Mouse (Mus musculus): Measurements from ENCODE around the gene Ubtf.
A peak's percentile ranks its signal among the peaks of the same experiment; 100 is the strongest.

The Ubtf gene

DNA sequence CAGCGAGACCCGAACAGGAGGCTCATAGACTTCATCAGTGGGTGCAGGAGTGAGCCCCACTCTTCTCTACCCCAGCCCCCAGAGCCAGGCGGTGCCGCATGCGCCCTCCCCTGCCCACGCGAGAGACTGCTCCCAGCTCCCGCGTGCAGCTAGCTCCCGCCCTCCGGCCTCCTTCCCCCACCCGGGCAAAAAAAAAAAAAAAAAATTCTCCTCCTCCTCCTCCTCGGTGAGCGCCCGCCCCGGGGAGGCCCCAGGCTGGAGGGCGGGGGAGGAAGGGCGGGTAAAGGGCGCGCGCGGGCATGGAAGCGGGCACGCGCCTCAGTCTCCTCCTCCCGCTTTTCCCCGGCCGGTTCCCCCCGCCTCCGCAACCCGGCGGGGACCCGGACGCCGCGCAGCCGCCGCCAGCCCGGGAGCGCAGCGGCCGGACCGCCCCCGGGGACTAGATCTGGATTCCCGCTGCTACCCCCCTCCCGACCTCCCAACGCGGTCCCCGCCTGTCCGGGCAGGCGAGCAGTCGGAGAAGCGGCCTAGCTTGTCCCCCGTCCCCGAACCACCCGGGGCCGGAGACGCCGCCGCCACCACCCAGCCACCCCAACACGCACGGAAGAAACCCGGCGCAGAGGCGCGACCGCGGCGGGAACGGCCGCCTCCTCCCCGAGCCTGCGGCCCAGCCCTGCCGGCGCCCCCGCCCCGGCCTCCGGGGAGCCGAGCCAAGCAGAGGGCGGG lies 2.8 kb downstream of the Ubtf start:
- peak; percentile 86 for DNase-seq

- peak; percentile 41 for DNase-seq
Measured at GRCm38 (mm10) chr11:102315690-102316571, 3.6 kb downstream of the Ubtf start.

- no peak for DNase-seq
Measured at GRCm38 (mm10) chr11:102314321-102314720, 5.2 kb downstream of the Ubtf start.

- DNase-seq: no peak
Measured at GRCm38 (mm10) chr11:102312586-102312985, 7.0 kb downstream of the Ubtf start.

DNA sequence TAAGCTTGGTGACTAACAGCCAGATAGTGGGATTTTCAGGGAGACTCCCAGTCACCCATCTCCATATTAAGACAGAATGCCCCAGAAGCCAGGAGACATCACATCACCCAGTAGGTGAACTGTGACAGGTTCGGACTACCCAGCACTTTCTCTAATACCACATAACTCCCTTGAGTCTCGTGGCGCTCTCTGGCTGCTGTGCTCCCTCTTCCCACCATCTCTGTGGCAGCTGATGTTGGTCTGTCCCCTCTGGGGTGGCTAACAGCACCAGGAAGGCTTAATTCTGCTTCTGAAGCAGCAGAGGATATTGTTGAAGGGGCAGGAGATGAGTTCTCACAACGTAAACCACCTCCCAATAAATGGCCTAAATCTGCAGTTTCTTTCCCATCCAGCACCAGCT lies 7.6 kb downstream of the Ubtf start:
- no peak for DNase-seq

GRCm38 (mm10) chr11:102310768-102311695 lies 8.5 kb downstream of the Ubtf start:
- no peak for DNase-seq

- DNase-seq: no peak
Measured at GRCm38 (mm10) chr11:102309821-102310617, 9.5 kb downstream of the Ubtf start.

DNA sequence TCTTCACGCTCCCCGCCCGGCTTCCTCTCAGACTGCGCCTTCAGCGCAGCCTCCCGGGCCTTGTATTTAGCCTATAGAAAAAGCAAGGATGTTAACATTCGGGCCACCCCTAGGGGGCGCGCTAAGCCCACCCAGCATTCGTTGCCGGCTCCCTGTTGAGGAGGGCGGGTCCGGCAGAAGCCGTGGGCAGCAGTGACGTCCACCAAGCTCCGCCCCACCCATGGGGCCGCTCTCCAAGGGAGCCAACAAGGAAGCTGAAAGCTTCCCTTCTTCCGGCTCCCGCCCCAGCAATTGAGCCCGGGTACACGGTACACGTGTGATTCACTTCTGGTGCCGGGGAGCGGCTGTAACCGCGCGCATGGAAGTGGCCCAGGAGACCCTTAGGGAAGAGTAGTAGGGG lies 10.6 kb downstream of the Ubtf start:
- peak; percentile 94 for DNase-seq

DNA sequence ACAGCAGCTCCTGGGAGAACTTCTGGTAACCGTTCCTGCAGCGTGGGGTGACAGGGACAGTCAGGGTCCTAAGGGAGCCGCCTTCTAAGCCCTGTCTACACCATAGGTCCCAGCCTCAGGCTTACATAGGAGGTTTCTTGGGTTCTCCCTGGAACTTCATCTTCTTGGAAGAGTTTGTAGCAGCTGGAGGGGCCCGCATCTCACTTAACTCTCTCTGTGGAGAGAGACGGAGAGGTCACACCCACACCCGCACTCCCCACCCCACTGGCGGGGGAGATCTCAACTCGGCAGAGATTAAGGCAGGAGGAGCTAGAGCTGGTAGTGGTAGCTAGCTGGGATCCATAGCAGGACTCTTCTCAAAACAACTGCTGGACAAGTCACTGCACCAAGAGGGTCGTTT lies 11.4 kb downstream of the Ubtf start:
- DNase-seq: no peak

DNA sequence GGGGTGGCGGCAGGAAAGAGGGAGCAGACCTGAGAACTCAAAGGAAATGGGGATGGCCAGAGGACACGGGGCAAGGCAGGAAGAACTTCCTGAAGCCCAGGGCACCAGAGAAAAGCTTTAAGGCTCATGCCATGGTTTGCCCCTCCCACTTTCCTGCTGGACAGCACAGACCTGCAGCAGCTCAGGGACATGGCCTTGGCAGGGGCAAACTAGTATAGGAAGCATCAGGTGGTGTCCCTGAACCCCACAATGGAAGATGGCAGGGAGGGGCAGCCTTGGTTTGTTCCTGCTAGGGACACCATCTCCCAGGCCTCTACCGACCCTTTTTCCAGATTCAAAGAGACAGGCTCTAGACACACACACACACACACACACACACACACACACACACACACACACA lies 14.2 kb downstream of the Ubtf start:
- DNase-seq: no peak

DNA sequence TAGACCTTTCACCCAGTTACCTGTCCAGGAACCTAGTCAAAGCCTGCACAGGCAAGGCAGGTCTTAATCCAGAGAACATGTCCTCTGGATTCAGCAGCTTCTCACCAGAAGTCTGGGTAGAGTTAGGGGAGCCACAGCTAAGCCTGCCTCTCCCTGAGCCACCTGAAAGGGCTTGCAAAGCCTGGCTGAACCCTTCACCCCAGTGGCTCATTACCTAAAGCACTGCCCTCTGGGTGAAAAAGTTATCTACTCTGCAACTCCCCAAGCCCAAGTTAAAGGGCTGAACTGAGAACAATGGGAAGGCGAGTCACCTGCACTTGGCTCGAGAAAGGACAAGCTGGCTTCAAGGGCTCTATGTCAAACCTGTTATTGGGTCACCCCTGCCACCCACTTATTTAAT lies 15.4 kb downstream of the Ubtf start:
- no peak for DNase-seq

- no peak for DNase-seq
Measured at GRCm38 (mm10) chr11:102299839-102300238, 19.7 kb downstream of the Ubtf start.

DNA sequence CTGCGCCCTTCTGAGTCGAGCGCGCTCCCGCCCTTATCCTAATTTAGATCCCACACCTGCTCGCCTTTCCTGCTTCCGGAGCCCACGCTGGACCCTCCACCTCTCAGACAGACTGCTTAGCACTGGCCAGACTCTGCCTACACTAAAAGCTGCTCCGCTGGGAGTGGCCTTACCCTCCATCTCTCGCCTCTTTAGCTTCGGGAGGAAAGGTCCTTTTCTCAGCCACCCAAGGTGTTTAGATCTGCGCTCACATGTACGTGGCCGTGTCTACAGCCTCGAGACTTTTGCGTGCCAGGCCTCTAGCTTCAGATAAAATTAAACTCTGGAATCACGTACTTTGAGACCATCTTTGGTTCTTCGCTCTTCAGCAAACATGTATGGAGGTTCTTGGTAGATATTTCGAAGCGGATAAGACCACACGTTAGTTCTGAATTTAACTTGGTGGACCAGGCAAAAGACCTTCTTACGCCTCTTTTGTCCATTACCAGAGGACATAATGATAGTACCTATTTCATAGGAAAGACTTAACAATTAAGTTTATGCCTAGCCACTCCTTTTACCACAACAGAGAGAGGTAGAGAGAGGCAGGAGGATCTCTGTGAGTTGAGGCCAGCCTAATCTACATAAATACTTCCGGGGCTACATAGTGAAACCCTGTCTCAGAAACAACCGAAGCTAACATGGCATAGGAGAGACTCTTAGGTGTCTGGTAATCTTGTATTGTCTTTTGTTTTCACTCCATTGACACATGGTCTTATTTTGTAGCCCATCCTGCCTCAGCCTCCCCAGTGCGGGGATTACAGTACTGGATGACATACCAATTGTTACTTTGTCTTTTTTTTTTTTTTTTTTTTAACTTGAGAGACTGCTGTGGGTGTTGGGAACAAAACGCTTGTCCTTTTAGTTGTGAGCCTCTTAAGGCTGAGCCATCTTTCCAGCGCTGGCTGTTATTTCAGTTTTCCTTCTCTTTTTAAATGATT lies 21.7 kb downstream of the Ubtf start:
- no peak for DNase-seq

DNA sequence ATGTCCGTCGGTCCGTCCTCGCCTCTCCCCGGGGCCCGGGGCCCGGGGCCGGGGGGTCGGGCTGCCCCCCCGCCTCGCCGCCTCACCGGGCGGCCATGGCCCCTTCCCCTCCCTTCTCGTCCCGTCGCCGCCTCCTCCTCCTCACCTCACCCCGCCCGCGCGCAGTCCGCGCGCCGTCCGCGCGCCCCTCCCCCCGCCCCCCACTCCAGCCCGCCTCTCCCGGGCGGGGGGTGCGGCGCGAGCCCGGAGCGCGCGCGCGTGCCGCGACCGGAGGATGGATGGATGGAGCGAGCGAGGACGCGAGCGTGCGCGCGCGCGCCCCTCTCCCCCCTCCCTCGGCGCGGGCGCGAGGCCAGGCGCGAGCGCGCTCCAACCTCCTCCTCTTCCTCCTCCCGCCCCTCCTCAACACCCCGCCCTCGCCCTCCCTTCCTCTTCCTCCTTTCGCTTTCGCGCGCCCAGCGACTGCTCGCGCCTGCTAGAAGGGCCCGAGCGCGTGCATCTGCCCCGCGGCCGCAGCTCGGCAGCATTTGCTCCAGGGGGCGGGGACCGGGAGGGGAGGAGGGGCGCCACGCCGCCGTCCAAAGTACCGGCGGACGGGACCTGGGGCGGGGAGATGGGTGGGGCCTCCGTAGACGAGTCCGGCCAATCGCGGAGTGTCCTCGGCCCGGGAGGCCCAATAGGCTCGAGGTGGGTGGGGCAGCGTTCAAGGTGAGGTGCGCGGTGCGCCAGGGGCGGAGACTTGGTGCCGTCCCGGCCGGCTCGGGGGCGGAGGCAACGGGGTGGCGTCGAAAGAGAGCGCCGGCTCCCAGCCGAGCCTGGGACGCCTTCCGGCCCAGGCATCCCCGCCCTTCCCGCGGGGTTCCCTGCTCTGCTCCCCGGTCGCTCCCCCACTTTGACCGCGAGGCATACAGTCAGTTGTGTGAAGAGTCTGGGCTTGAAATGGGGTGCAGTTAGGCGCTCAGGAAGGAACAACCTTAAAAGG lies 22.8 kb downstream of the Ubtf start, which contains the start of gene Atxn7l3:
Gene Atxn7l3 (minus strand): TSS at position 141 of the 982 bp plus-strand sequence.
- DNase-seq: peak; percentile 98

DNA sequence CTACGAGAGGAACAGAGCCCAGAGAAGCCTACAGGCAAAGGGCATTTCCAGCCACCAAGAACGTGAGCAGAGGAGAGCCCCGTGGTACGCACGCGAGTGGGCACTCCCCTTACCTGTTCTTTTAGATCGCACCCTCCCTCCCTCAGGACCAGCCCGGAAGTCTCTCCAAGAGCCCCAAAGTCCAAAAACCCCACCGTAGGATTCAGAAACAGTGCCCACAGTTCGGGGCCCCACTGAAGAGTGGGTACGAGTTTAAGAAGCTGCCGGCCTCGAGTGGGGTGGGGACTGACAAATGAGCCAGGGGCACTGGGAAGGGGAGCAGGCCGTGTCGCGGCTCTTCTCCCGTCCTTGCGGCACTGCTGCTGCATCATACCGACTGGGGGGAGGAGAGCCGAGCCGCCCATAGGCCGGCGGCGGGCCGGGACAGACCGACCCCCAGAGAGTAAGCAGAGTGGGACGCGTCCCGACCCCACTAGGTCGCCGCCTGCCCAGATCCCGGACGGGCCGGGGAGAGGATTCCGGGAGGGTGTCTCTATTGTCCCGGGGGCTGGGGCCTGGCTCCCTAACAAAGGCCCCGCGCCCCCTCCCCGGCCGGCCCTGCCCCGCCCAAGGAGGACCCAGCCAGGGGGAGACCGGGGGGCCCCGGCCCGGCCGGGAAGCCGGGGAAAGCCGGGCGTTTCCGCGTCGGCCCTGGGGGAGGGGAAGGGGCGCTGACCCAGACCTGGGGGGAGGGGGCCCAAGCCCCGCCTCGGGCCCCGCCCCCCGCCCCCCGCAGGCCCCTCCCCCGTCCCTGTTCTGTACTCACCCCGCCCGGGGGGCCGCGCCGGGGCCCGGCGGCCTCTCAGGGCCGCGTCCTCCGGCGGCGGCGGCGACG lies 23.7 kb downstream of the Ubtf start:
- peak; percentile 57 for DNase-seq

GRCm38 (mm10) chr11:102294887-102295597 lies 24.5 kb downstream of the Ubtf start:
- DNase-seq: no peak

DNA sequence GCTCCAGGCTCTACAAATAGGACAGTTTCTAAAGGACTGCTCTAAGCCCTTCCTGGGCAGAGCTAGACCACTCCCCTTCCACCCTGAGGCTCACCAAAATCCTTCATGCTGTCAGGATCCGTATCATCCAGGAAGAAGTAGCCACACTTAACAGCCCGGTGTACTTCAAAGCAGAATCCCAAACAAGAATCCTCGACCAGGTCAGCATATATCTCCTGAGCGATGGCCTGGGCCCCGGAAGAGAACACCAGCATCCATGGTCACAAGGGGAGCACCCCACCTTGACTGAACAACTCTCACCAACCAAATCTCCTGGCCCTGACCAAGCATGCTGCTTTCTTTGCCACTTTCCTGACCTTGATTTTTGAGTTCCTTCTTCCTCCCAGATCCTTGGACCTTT lies 25.1 kb downstream of the Ubtf start:
- no peak for DNase-seq

GRCm38 (mm10) chr11:102293971-102294370 lies 25.6 kb downstream of the Ubtf start:
- no peak for DNase-seq
